Mouse (Mus musculus) C2C12 (cell line): ENCODE measurements around the gene Tmem178b. TPM values are rescaled to one million over a fixed set of nuclear protein-coding genes. Genes with fewer than 3 reads are reported as not detected.

Source experiments
- H3K27me3 ChIP-seq: one replicate; pipeline ENCODE4 v1.6.1; 2011; ENCODE audit not compliant: control insufficient read depth, insufficient read depth, insufficient read length
- H3K36me3 ChIP-seq: one replicate; pipeline ENCODE4 v1.6.1; 2011; ENCODE audit not compliant: control insufficient read depth, insufficient read depth
- H3K4me3 ChIP-seq: one replicate; pipeline ENCODE4 v1.5.1; 2011; ENCODE audit warnings: mild to moderate bottlenecking, control low read depth; ENCODE audit not compliant: poor library complexity, insufficient read depth, severe bottlenecking
- H3K79me2 ChIP-seq: one replicate; pipeline ENCODE4 v1.6.1; 2011; ENCODE audit not compliant: control insufficient read depth, insufficient read depth
- H3K79me3 ChIP-seq: one replicate; pipeline ENCODE4 v1.6.1; 2011; ENCODE audit warnings: low read depth, control low read depth
- H3ac ChIP-seq: one replicate; pipeline ENCODE3; 2011; ENCODE audit warnings: low read depth; ENCODE audit not compliant: control insufficient read depth, insufficient read length
- CEBPB ChIP-seq: IDR thresholded peaks from one replicate; pipeline ENCODE4 v1.6.1; 2011; ENCODE audit warnings: low read depth, mild to moderate bottlenecking, control low read depth, moderate library complexity
- CTCF ChIP-seq: IDR thresholded peaks from one replicate; pipeline ENCODE4 v1.5.1; 2011; ENCODE audit not compliant: control insufficient read depth, insufficient read depth, insufficient read length
- FOSL1 ChIP-seq: IDR thresholded peaks from one replicate; pipeline ENCODE4 v1.8.0; 2011; ENCODE audit warnings: mild to moderate bottlenecking, low read length; ENCODE audit not compliant: poor library complexity, insufficient read depth, severe bottlenecking
- MAX ChIP-seq: IDR thresholded peaks from one replicate; pipeline ENCODE4 v1.6.1; 2011; ENCODE audit warnings: mild to moderate bottlenecking, control low read depth
- MYOD1 ChIP-seq: IDR thresholded peaks from one replicate; pipeline ENCODE4 v1.6.1; 2011; ENCODE audit warnings: low read depth; ENCODE audit not compliant: control insufficient read depth, insufficient read length
- MYOG ChIP-seq: IDR thresholded peaks from one replicate; pipeline ENCODE4 v1.6.1; 2011; ENCODE audit not compliant: control insufficient read depth, insufficient read length; ENCODE audit errors: extremely low read depth
- USF1 ChIP-seq: IDR thresholded peaks from one replicate; pipeline ENCODE4 v1.6.1; 2011; ENCODE audit warnings: low read depth, mild to moderate bottlenecking, control low read depth, moderate library complexity
- polyA plus RNA-seq: library from polyadenylated mRNA; unstranded; fragments of >200 nt; fragmentation: generic; extraction: Trizol; gene quantifications from one replicate; pipeline ENCODE4 v1.2.1, GENCODE M21; 2012; ENCODE audit warnings: missing spikeins

The Tmem178b gene
- polyA plus RNA-seq, 1 experiment: 0.01 TPM

- Histone ChIP-seq H3ac (no peak overlapping the region), H3K79me3 (no peaks in the 10 kb centered on the region)
- TF ChIP-seq FOSL1: no peak
- TF ChIP-seq MYOG: no peak
- TF ChIP-seq MYOD1: no peak
- no peak for TF ChIP-seq USF1
- no peak for TF ChIP-seq CEBPB
- no peak for TF ChIP-seq MAX
- TF ChIP-seq CTCF: no peak
These were observed 191.3 kb downstream of the Tmem178b start for GRCm38 (mm10) chr6:40064342-40064741.

GRCm38 (mm10) chr6:40068467-40068866 lies 195.4 kb downstream of the Tmem178b start:
- Histone ChIP-seq H3K27me3 (no peaks in the 10 kb centered on the region), H3K79me2 (no peaks in the 10 kb centered on the region), H3K36me3 (no peaks in the 10 kb centered on the region), H3K4me3 (no peak overlapping the region), H3K79me3 (no peaks in the 10 kb centered on the region), H3ac (no peak overlapping the region)
- TF ChIP-seq MYOG (no peak), USF1 (no peak), MYOD1 (no peak), FOSL1 (no peak), CEBPB (no peak), MAX (no peak), CTCF (no peak)

More at GRCm38 (mm10) chr6:40064342-40064741, 191.3 kb downstream of the Tmem178b start:
- no peaks in the 10 kb centered on the region for H3K27me3 ChIP-seq
- H3K4me3 ChIP-seq: no peak overlapping the region
- no peaks in the 10 kb centered on the region for H3K79me2 ChIP-seq
- no peaks in the 10 kb centered on the region for H3K36me3 ChIP-seq

DNA sequence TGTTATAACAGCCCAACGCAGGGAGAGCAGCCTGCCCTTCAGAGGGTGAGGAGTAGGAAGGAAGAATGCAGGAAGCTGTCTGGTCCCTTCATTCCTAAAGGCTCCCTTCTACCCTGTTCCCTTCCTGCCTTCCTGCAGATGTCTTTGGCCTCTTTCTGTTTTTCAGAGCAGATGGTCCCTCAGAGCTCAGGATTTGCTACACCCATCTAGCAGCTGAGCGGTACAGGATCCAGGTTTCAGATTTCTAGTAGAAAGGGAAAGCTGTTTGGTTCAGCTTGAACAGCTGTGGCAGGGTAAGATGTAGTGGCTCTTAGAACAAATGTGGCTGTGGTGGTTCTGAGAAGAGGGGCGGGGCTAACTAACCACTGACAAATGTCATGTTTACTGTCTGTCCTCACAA lies 197.9 kb downstream of the Tmem178b start:
- Histone ChIP-seq H3K79me2 (no peaks in the 10 kb centered on the region), H3ac (no peak overlapping the region), H3K36me3 (no peaks in the 10 kb centered on the region), H3K4me3 (no peak overlapping the region), H3K79me3 (no peaks in the 10 kb centered on the region), H3K27me3 (no peaks in the 10 kb centered on the region)
- no peak for TF ChIP-seq MYOG
- no peak for TF ChIP-seq USF1
- no peak for TF ChIP-seq CEBPB
- no peak for TF ChIP-seq MAX
- TF ChIP-seq FOSL1: no peak
- TF ChIP-seq CTCF: no peak
- no peak for TF ChIP-seq MYOD1

- H3K79me2 ChIP-seq: no peaks in the 10 kb centered on the region
- H3K79me3 ChIP-seq: no peaks in the 10 kb centered on the region
- no peaks in the 10 kb centered on the region for H3K36me3 ChIP-seq
- no peak overlapping the region for H3K4me3 ChIP-seq
- no peak for TF ChIP-seq CEBPB
- no peak for TF ChIP-seq MAX
- no peak for TF ChIP-seq USF1
- TF ChIP-seq CTCF: no peak
- no peak for TF ChIP-seq MYOD1
- TF ChIP-seq MYOG: no peak
- TF ChIP-seq FOSL1: no peak
- H3K27me3 ChIP-seq: no peaks in the 10 kb centered on the region
- no peak overlapping the region for H3ac ChIP-seq
These were observed 203.0 kb downstream of the Tmem178b start for GRCm38 (mm10) chr6:40076089-40076488.

- Histone ChIP-seq H3ac (no peak overlapping the region), H3K4me3 (no peak overlapping the region)
These were observed 203.7 kb downstream of the Tmem178b start for GRCm38 (mm10) chr6:40076670-40077313.

GRCm38 (mm10) chr6:40078353-40078752 lies 205.3 kb downstream of the Tmem178b start:
- no peaks in the 10 kb centered on the region for H3K36me3 ChIP-seq
- H3K79me3 ChIP-seq: no peaks in the 10 kb centered on the region
- no peak overlapping the region for H3ac ChIP-seq
- H3K79me2 ChIP-seq: no peaks in the 10 kb centered on the region
- TF ChIP-seq MAX: no peak
- no peak for TF ChIP-seq USF1
- no peak for TF ChIP-seq MYOG
- no peak for TF ChIP-seq MYOD1
- no peak for TF ChIP-seq CTCF
- TF ChIP-seq FOSL1: no peak
- no peak for TF ChIP-seq CEBPB
- H3K27me3 ChIP-seq: no peaks in the 10 kb centered on the region
- no peak overlapping the region for H3K4me3 ChIP-seq

More at GRCm38 (mm10) chr6:40076670-40077313, 203.7 kb downstream of the Tmem178b start:
- no peaks in the 10 kb centered on the region for H3K79me2 ChIP-seq
- TF ChIP-seq MYOD1 (no peak), CEBPB (no peak), FOSL1 (no peak), USF1 (no peak), MYOG (no peak)
- H3K27me3 ChIP-seq: no peaks in the 10 kb centered on the region
- H3K79me3 ChIP-seq: no peaks in the 10 kb centered on the region
- no peaks in the 10 kb centered on the region for H3K36me3 ChIP-seq
